Mouse (Mus musculus): Measurements from ENCODE around the gene Lce3f. TPM values are rescaled to one million over a fixed set of nuclear protein-coding genes. Genes with fewer than 3 reads are reported as not detected.

Gene Lce3f
- polyA plus RNA-seq, 1 experiment from 2014 or later: 2.3 TPM

GRCm38 (mm10) chr3:93021171-93021570 is 29.1 kb downstream of the Lce3f start:
- no peaks in the 10 kb centered on the region for H3K9me3 ChIP-seq
- no peaks in the 10 kb centered on the region for H3K36me3 ChIP-seq
- no peaks in the 10 kb centered on the region for H3K4me1 ChIP-seq
- H3K27ac ChIP-seq: no peak overlapping the region
- WGBS: 82% methylated on average over 1 of the region's 1 CpGs
- no peak overlapping the region for H3K4me2 ChIP-seq
- no peak overlapping the region for H3K9ac ChIP-seq
- no peak overlapping the region for H3K4me3 ChIP-seq (replicated peaks)
- H3K27me3 ChIP-seq (replicated peaks): no peaks in the 10 kb centered on the region
- ATAC-seq (ENCODE audit: insufficient read depth, low FRiP score, low read depth): no peak

GRCm38 (mm10) chr3:93023411-93024184 is 31.6 kb downstream of the Lce3f start:
- 81% methylated on average over 3 of the region's 3 CpGs for WGBS
- no peak for ATAC-seq (ENCODE audit: insufficient read depth, low FRiP score, low read depth)
- H3K36me3 ChIP-seq: no peaks in the 10 kb centered on the region

GRCm38 (mm10) chr3:93025486-93025885 is 33.5 kb downstream of the Lce3f start:
- no peak overlapping the region for H3K4me2 ChIP-seq
- ATAC-seq (ENCODE audit: insufficient read depth, low FRiP score, low read depth): no peak
- H3K27me3 ChIP-seq (replicated peaks): no peaks in the 10 kb centered on the region
- no peaks in the 10 kb centered on the region for H3K9me3 ChIP-seq
- no peaks in the 10 kb centered on the region for H3K36me3 ChIP-seq
- WGBS: 63% methylated on average over 2 of the region's 2 CpGs
- no peak overlapping the region for H3K4me3 ChIP-seq (replicated peaks)
- no peaks in the 10 kb centered on the region for H3K4me1 ChIP-seq
- no peak overlapping the region for H3K9ac ChIP-seq
- no peak overlapping the region for H3K27ac ChIP-seq

More at GRCm38 (mm10) chr3:93023411-93024184, 31.6 kb downstream of the Lce3f start:
- no peaks in the 10 kb centered on the region for H3K9me3 ChIP-seq
- no peak overlapping the region for H3K4me3 ChIP-seq (replicated peaks)
- H3K9ac ChIP-seq: no peak overlapping the region
- H3K27me3 ChIP-seq (replicated peaks): no peaks in the 10 kb centered on the region
- no peaks in the 10 kb centered on the region for H3K4me1 ChIP-seq
- H3K4me2 ChIP-seq: no peak overlapping the region
- no peak overlapping the region for H3K27ac ChIP-seq

- no peak for ATAC-seq (ENCODE audit: insufficient read depth, low FRiP score, low read depth)
- H3K4me2 ChIP-seq: no peak overlapping the region
- H3K9ac ChIP-seq: no peak overlapping the region
- H3K9me3 ChIP-seq: no peaks in the 10 kb centered on the region
- no peak overlapping the region for H3K4me3 ChIP-seq (replicated peaks)
- H3K36me3 ChIP-seq: no peaks in the 10 kb centered on the region
- H3K27me3 ChIP-seq (replicated peaks): no peaks in the 10 kb centered on the region
- WGBS: 46% methylated on average over 5 of the region's 5 CpGs
- H3K27ac ChIP-seq: no peak overlapping the region
- H3K4me1 ChIP-seq: no peaks in the 10 kb centered on the region
Observed at GRCm38 (mm10) chr3:93031450-93031849, 39.4 kb downstream of the Lce3f start.

Other genes with a start within 250 kb of the Lce3f start
- not detected in 2 replicates for gene Lce1g, start 239.9 kb upstream of the Lce3f start, polyA plus RNA-seq (2015; fragmentation: Nextera tagmentation; extraction: Ambion mirVana)
- gene Lce1h, start 227.2 kb upstream of the Lce3f start, polyA plus RNA-seq (2015; fragmentation: Nextera tagmentation; extraction: Ambion mirVana): not detected in 2 replicates
- gene Lce1i, start 213.3 kb upstream of the Lce3f start, polyA plus RNA-seq (2015; fragmentation: Nextera tagmentation; extraction: Ambion mirVana): not detected in 2 replicates
- not detected in 2 replicates for gene Lce1j, start 201.7 kb upstream of the Lce3f start, polyA plus RNA-seq (2015; fragmentation: Nextera tagmentation; extraction: Ambion mirVana)
- gene Lce1k, start 184.3 kb upstream of the Lce3f start, polyA plus RNA-seq (2015; fragmentation: Nextera tagmentation; extraction: Ambion mirVana): not detected in 2 replicates
- 0.05 TPM in 1 of 2 replicates, not detected in the other for gene Kprp, start 165.0 kb upstream of the Lce3f start, polyA plus RNA-seq (2015; fragmentation: Nextera tagmentation; extraction: Ambion mirVana)
- not detected in 2 replicates for gene Lce1l, start 140.9 kb upstream of the Lce3f start, polyA plus RNA-seq (2015; fragmentation: Nextera tagmentation; extraction: Ambion mirVana)
- gene 2310050C09Rik, start 122.0 kb upstream of the Lce3f start, polyA plus RNA-seq (2015; fragmentation: Nextera tagmentation; extraction: Ambion mirVana): not detected in 2 replicates
- gene Lce3a, start 66.0 kb upstream of the Lce3f start, polyA plus RNA-seq (2015; fragmentation: Nextera tagmentation; extraction: Ambion mirVana): 0.62 TPM in 1 of 2 replicates, not detected in the other
- gene Lce3b, start 59.2 kb upstream of the Lce3f start, polyA plus RNA-seq (2015; fragmentation: Nextera tagmentation; extraction: Ambion mirVana): not detected in 2 replicates
- gene Lce3c, start 47.7 kb upstream of the Lce3f start, polyA plus RNA-seq (2015; fragmentation: Nextera tagmentation; extraction: Ambion mirVana): not detected in 2 replicates
- gene Lce3d, start 34.8 kb upstream of the Lce3f start, polyA plus RNA-seq (2015; fragmentation: Nextera tagmentation; extraction: Ambion mirVana): not detected in 2 replicates
- 0.36 TPM in 1 of 2 replicates, not detected in the other for gene Lce3e, start 25.2 kb upstream of the Lce3f start, polyA plus RNA-seq (2015; fragmentation: Nextera tagmentation; extraction: Ambion mirVana)
- gene Crct1, start 23.5 kb downstream of the Lce3f start, polyA plus RNA-seq (2015; fragmentation: Nextera tagmentation; extraction: Ambion mirVana): 3.0 and 22.7 TPM in 2 replicates
- not detected in 2 replicates for gene Lce1m, start 26.8 kb downstream of the Lce3f start, polyA plus RNA-seq (2015; fragmentation: Nextera tagmentation; extraction: Ambion mirVana)
- gene Gm4858, start 76.6 kb downstream of the Lce3f start, polyA plus RNA-seq (2015; fragmentation: Nextera tagmentation; extraction: Ambion mirVana): not detected in 2 replicates
- 0.68 TPM in 1 of 2 replicates, not detected in the other for gene Crnn, start 152.6 kb downstream of the Lce3f start, polyA plus RNA-seq (2015; fragmentation: Nextera tagmentation; extraction: Ambion mirVana)
- gene Flg2, start 205.1 kb downstream of the Lce3f start, polyA plus RNA-seq (2015; fragmentation: Nextera tagmentation; extraction: Ambion mirVana): not detected in 2 replicates